Mouse (Mus musculus) lung, embryonic 16.5 days (tissue): ENCODE measurements around the gene Serpini1. TPM values are rescaled to one million over a fixed set of nuclear protein-coding genes. Genes with fewer than 3 reads are reported as not detected.
"Not testable (repeated sequence)": the region's sequence is repeated elsewhere in the genome, so short reads cannot be mapped to it uniquely, and the experiment has no call there.

Experiments used
- ATAC-seq: fragments of 200-750 bp; cut with Nextera tagmentation; 2 replicates; pipeline ENCODE4 v1.8.0; 2017; ENCODE audit warnings: low read depth, mild to moderate bottlenecking, moderate library complexity
- H3K27ac ChIP-seq: fragments of 300-500 bp; sonication (generic); 2 replicates; pipeline ENCODE4 v1.5.1; 2014; ENCODE audit warnings: mild to moderate bottlenecking, control low read depth, low read length
- H3K27me3 ChIP-seq: fragments of 300-500 bp; sonication (generic); 2 replicates; pipeline ENCODE4 v1.6.1; 2014; ENCODE audit warnings: low read depth, low read length, mixed read lengths; ENCODE audit not compliant: control insufficient read depth, insufficient read depth
- H3K36me3 ChIP-seq: fragments of 300-500 bp; sonication (generic); 2 replicates; pipeline ENCODE4 v1.6.1; 2014; ENCODE audit warnings: low read length; ENCODE audit not compliant: control insufficient read depth, insufficient read depth
- H3K4me1 ChIP-seq: fragments of 300-500 bp; sonication (generic); replicated peaks from 2 replicates; pipeline ENCODE4 v1.6.1; 2014; ENCODE audit warnings: low read length, mixed read lengths; ENCODE audit not compliant: control insufficient read depth, insufficient read depth
- H3K4me2 ChIP-seq: fragments of 300-500 bp; sonication (generic); 2 replicates; pipeline ENCODE4 v1.6.1; 2014; ENCODE audit warnings: low read depth, low read length, control low read depth
- H3K4me3 ChIP-seq: fragments of 300-500 bp; sonication (generic); 2 replicates; pipeline ENCODE4 v1.5.1; 2014; ENCODE audit warnings: mild to moderate bottlenecking, low read length, control low read depth
- H3K9ac ChIP-seq: fragments of 300-500 bp; sonication (generic); 2 replicates; pipeline ENCODE4 v1.6.1; 2014; ENCODE audit warnings: low read length, control low read depth
- H3K9me3 ChIP-seq: fragments of 300-500 bp; sonication (generic); 2 replicates; pipeline ENCODE4 v1.6.1; 2016; ENCODE audit warnings: low read length; ENCODE audit not compliant: control insufficient read depth
- WGBS: fragments of 180-500 bp; shearing (Covaris S2); extraction: QIAGEN DNeasy Blood & Tissue Kit; methylation state at CpG from one replicate; pipeline ENCODE4 v1.1.7; 2014; 5-methylcytosine and 5-hydroxymethylcytosine counted together
- polyA plus RNA-seq: library from polyadenylated mRNA; unstranded; fragments of >200 nt; fragmentation: Nextera tagmentation; extraction: Ambion mirVana; gene quantifications from 2 replicates; pipeline ENCODE4 v1.2.1, GENCODE M21; 2015

Gene Serpini1
- polyA plus RNA-seq, 1 experiment from 2014 or later: 1.4 TPM

- Histone ChIP-seq H3K9ac (no peak overlapping the region), H3K4me1 (no peaks in the 10 kb centered on the region), H3K9me3 (no peaks in the 10 kb centered on the region), H3K36me3 (no peaks in the 10 kb centered on the region), H3K4me2 (no peak overlapping the region), H3K27me3 (no peaks in the 10 kb centered on the region), H3K27ac (no peak overlapping the region), H3K4me3 (no peak overlapping the region)
- ATAC-seq: no peak
- 76% methylated on average over 2 of the region's 2 CpGs for WGBS
These were observed 67.3 kb downstream of the Serpini1 start for GRCm38 (mm10) chr3:75624627-75625026.

DNA sequence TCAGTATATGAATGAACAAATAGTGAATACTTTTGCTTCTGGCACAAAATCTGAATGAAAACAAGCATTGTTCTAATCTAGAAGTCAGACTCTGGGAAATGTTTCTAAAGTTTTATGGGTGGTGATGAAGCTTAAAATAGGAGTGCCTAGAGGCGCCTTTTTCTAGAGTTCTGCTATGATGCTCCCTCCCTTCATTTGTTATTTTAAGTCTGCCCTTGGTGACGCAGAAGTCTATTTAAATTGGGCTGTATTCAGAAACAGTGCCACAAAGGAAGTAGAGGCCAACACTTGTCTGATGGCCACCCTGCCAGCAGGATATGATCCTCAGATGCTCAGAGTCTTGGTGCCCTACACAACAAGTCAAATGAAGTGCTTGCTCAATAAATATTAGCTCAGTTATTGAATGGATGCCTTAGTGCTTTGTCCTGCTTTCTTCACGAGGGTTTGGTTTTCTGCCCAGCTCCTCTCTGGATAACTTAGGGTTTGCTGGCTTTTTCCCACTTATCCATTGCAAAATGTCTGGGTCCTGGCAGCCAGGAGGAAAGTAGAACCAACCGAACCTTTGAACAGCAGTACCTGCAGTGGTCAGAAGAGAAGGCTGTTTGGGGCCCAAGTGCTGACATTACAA lies 73.8 kb downstream of the Serpini1 start:
- Histone ChIP-seq H3K36me3 (no peaks in the 10 kb centered on the region), H3K9ac (no peak overlapping the region), H3K27ac (no peak overlapping the region), H3K4me1 (no peaks in the 10 kb centered on the region), H3K4me3 (no peak overlapping the region), H3K27me3 (no peaks in the 10 kb centered on the region), H3K4me2 (no peak overlapping the region), H3K9me3 (no peaks in the 10 kb centered on the region)
- 46% methylated on average over 4 of the region's 4 CpGs for WGBS
- ATAC-seq: 0 out of 2 replicates have a peak, but pooled peaks have one; percentile 23

GRCm38 (mm10) chr3:75633221-75633620 lies 75.9 kb downstream of the Serpini1 start:
- Histone ChIP-seq H3K4me3 (no peak overlapping the region), H3K36me3 (no peaks in the 10 kb centered on the region), H3K9ac (no peak overlapping the region), H3K9me3 (no peaks in the 10 kb centered on the region), H3K4me2 (no peak overlapping the region), H3K4me1 (no peaks in the 10 kb centered on the region), H3K27ac (no peak overlapping the region), H3K27me3 (no peaks in the 10 kb centered on the region)
- no peak for ATAC-seq
- 84% methylated on average over 1 of the region's 1 CpGs for WGBS

- WGBS: 70% methylated on average over 4 of the region's 4 CpGs
- Histone ChIP-seq H3K9ac (no peak overlapping the region), H3K4me3 (no peak overlapping the region), H3K9me3 (no peaks in the 10 kb centered on the region), H3K4me2 (no peak overlapping the region), H3K27me3 (no peaks in the 10 kb centered on the region), H3K36me3 (no peaks in the 10 kb centered on the region), H3K4me1 (no peaks in the 10 kb centered on the region), H3K27ac (no peak overlapping the region)
- no peak for ATAC-seq
These were observed 76.3 kb downstream of the Serpini1 start for GRCm38 (mm10) chr3:75633635-75634034.

- H3K27ac ChIP-seq: no peak overlapping the region
- no peak overlapping the region for H3K9ac ChIP-seq
- H3K4me3 ChIP-seq: no peak overlapping the region
- H3K4me1 ChIP-seq: no peaks in the 10 kb centered on the region
- H3K9me3 ChIP-seq: no peaks in the 10 kb centered on the region
- H3K4me2 ChIP-seq: no peak overlapping the region
- 81% methylated on average over 1 of the region's 1 CpGs for WGBS
- no peak for ATAC-seq
- H3K27me3 ChIP-seq: no peaks in the 10 kb centered on the region
- H3K36me3 ChIP-seq: no peaks in the 10 kb centered on the region
These were observed 78.3 kb downstream of the Serpini1 start for GRCm38 (mm10) chr3:75635648-75636047.

DNA sequence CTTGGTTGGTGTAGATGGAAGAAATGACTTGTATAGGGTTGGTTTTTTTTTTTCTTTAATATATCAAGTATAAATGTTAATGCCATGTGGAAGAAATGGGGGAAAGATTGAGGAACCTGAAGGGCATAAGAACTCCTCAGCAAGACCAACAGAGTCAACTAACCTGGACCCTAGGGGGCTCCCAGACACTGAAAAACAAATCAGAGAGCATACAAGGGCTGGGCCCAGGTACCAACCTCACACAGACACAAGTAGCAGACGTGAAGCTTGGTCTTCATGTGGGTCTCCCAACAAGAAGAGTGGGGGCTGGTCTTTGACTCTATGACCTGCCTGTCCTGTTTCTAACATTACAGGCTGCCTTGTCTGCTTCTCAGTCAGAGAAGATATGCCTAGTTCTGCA lies 82.2 kb downstream of the Serpini1 start:
- Histone ChIP-seq H3K27ac (no peak overlapping the region), H3K4me3 (no peak overlapping the region), H3K36me3 (no peaks in the 10 kb centered on the region), H3K4me1 (no peaks in the 10 kb centered on the region), H3K4me2 (no peak overlapping the region), H3K27me3 (no peaks in the 10 kb centered on the region), H3K9me3 (no peaks in the 10 kb centered on the region), H3K9ac (no peak overlapping the region)
- no peak for ATAC-seq
- 39% methylated on average over 1 of the region's 1 CpGs for WGBS

DNA sequence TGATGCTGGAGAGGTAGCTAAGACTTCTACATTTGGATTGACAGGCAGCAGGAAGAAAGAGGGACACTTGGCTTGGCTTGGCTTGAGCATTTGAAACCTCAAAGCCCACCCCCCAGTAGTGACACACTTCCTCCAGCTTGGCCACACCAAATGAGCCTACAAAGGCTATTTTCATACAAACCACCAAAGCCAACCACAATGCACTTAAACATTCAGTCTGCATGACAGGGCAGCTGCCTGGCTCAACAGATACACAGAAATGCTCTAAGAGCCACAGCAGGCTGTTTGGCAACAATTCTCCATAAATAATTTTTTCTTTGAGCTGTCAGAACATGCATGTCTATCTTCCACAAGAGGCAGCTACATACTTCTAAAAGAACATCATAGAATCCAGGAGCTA lies 90.2 kb downstream of the Serpini1 start:
- no peaks in the 10 kb centered on the region for H3K36me3 ChIP-seq
- H3K9me3 ChIP-seq: no peaks in the 10 kb centered on the region
- no peak overlapping the region for H3K27ac ChIP-seq
- H3K4me1 ChIP-seq: no peaks in the 10 kb centered on the region
- H3K4me3 ChIP-seq: no peak overlapping the region
- H3K4me2 ChIP-seq: no peak overlapping the region
- no peak overlapping the region for H3K9ac ChIP-seq
- H3K27me3 ChIP-seq: no peaks in the 10 kb centered on the region
- no peak for ATAC-seq

DNA sequence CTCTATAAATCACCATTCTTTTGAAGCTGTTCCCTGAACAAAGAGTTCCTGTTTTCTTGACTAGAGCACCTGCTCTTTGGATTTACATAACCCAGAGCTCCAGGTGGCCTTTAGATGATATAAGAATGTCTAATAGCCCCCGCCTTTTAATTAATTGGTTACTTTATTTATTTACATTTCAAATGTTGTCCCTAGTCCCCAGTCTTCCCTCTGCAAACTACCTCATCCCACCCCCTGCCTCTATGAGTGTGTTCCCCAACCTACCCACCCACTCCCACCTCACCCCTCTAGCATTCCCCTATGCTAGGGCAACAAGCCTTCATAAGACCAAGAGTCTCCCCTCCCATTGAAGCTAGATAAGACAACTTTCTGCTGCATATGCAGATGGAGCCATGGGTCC lies 90.9 kb downstream of the Serpini1 start:
- WGBS: 79% methylated on average over 1 of the region's 1 CpGs
- ATAC-seq: no peak

DNA sequence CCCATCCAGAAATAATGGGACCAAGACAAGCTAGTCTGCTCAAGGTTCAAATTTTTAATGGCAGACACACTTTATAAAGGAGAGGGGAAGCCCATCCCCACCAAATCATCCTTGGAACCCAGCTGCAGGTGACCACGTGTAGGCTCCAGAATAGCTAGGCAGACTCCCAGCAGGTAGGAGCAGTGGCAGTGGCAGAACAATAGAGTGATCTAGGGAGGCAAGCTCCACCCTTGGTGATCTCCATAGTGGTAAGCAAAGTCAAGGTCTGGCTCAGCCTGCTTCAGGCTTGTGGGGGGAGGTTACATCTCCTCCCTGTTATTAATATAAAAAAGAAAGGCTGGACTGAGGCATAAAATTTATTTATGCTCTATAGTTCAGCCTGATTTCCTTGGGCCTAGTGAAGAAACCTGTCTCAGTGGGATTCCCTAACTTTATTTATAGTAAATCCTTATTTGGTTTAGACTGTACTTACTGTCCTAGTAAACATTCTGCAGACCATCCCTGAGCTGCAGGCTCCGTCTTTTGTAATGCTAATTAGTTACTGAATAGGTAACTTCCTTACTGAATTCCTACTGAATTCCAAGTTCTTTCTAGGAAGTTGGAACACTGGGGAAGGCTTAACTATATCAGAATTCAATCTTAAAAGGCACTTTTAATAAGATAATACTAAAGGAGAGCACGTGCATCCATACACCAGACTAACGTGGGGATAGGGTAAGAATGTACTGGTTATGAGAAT lies 93.2 kb downstream of the Serpini1 start:
- WGBS: 63% methylated on average over 4 of the region's 4 CpGs
- not testable (repeated sequence) for H3K9me3 ChIP-seq, H3K27ac ChIP-seq, ATAC-seq, H3K4me2 ChIP-seq, H3K4me3 ChIP-seq, H3K27me3 ChIP-seq, H3K36me3 ChIP-seq, H3K4me1 ChIP-seq, H3K9ac ChIP-seq

More for the DNA sequence above, 90.9 kb downstream of the Serpini1 start:
- Histone ChIP-seq H3K27me3 (no peaks in the 10 kb centered on the region), H3K4me2 (no peak overlapping the region), H3K27ac (no peak overlapping the region), H3K4me1 (no peaks in the 10 kb centered on the region), H3K9me3 (no peaks in the 10 kb centered on the region), H3K4me3 (no peak overlapping the region), H3K9ac (no peak overlapping the region), H3K36me3 (no peaks in the 10 kb centered on the region)
